Mouse (Mus musculus): Measurements from ENCODE around the gene Jazf1.

Gene Jazf1

GRCm38 (mm10) chr6:52955304-52955703 lies 113.1 kb downstream of the Jazf1 start:
- DNase-seq = no peak

DNA sequence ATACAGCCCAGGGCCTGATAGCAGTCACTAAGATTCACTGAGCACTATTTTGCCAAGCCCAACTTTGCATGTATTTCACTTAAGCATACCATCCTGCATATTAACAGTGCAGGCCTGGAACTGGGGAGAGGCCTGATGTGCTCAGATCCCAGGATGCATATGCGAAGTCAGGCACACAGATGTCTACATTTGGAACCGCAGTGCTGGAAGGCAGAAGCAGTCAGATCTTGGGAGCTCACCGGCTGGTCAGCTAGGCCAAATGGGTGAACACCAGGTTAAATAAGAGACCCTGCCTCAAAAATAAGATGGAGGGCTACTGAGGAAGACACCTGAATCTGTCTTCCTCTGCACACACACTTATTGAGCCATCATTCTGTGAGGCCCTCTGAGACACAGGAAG lies 113.6 kb downstream of the Jazf1 start:
- no peak for DNase-seq

DNA sequence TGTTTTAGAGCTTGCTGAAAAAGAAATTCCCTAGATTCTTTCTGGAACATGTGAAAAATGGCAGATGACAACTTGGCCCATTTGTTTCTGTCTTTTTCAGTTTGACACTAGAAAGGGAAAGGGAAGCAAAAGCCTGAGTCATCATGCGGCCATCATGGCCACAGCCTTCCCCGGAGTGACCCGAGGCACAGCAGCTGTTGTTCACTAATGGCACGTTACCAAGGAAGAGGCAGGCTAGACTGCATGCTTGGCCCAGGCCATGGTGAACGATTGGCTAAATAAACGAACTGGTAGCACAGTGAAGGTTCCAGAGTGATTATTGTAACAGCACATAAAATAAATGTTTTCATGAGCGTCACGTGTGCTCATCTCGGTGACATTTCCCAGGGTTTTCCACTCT lies 114.0 kb downstream of the Jazf1 start:
- DNase-seq = peak in 1 of 2 experiments; percentile 43

DNA sequence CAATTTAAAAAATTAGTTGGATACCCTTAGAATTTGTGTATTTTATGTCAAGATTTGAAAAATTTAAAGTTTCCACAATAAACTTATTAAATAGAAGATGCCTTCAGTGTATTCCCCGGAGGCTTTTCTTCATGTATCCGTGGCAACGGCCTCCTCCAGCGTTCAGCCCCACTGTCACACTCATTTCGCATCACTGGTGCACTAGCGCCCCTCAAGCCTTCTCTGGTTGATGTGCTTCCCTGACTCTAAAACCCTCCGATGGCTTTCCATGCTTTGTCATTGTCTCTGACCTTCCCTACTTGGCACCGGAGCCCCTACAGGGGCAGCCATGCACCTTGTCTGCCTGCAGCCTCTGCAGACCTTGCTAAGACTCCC lies 115.9 kb downstream of the Jazf1 start:
- no peak for DNase-seq

- no peak for DNase-seq
Observed at GRCm38 (mm10) chr6:52951871-52952525, 116.4 kb downstream of the Jazf1 start.

DNA sequence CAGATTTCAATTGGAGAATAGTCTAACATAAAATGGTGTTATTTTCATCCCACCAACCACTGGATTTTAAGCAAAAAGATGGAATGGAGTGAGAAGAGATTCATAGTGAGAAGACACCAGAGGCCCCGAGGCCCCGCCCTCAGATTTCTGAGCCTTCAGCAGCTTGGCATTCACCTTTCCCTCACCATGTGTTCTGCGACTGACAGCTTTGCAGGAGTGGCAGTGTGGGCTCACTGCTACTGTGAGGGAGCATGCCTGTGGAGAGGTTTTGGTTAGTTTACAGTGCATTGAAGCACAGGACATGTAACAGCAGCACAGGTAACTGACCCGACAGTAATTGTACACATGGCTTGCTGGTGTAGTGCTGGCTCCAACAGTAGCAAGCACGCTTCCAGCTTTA lies 118.1 kb downstream of the Jazf1 start:
- peak; percentile 56 to 68 for DNase-seq

DNA sequence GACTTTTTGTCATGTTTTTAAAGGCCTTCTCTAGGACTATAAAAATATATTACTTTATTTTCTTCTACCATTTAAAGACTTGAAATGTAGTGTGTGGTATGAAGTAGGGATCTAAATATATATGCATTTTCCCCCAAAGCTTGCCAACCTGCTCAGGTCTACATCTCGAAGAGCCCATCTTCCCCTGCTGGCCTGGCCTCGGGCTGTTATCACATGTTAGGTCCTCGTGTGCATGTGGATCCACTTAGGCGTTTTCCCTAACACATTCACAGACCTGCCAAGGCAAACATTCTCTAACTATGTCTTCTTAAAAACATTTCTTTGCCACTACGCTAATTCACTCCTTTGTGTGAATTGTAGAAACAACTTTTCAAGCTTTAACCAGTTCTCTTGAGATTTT lies 125.9 kb downstream of the Jazf1 start:
- no peak for DNase-seq

- DNase-seq = no peak
Observed at GRCm38 (mm10) chr6:52942101-52942500, 126.3 kb downstream of the Jazf1 start.

DNA sequence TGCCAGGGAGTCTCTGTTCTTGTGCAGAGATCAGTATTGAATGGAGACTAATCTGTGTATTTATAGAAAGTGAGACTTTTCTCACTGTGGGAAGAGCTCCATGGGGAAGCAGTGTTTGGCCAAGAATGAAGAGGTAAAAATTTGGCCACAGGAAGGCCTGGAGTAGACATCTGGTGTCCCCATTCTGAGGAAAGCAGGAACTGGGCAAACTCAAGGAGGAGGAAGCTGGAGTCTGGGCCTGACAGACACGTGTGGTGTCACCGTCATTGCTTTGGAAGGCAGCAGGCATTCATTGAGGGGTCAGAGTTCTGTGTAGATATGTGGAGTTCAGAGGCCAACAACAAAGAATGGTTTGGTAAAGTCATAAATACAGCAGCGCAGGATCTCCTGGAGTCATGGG lies 130.5 kb downstream of the Jazf1 start:
- peak; percentile 52 to 56 for DNase-seq

DNA sequence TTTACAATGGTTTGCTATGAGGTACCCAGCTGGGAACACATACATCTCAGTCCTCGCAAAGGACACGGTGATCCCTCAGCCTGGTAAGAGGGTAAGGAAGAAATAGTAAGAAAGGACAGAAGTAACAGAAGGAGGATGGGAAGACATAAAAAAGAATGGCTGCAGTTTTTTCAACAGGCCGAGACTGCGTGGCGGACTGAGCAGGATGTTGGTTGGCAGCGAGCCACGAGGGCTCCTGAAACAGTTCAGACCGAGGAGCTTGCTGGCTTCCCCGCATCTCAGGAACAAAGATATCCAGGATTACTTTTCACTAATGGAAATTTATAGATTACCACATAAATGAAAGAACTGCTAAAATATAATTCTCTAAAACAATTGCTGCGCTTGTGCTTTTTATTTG lies 131.4 kb downstream of the Jazf1 start:
- DNase-seq = peak; percentile 73 to 86

GRCm38 (mm10) chr6:52934021-52934420 lies 134.4 kb downstream of the Jazf1 start:
- DNase-seq = no peak

DNA sequence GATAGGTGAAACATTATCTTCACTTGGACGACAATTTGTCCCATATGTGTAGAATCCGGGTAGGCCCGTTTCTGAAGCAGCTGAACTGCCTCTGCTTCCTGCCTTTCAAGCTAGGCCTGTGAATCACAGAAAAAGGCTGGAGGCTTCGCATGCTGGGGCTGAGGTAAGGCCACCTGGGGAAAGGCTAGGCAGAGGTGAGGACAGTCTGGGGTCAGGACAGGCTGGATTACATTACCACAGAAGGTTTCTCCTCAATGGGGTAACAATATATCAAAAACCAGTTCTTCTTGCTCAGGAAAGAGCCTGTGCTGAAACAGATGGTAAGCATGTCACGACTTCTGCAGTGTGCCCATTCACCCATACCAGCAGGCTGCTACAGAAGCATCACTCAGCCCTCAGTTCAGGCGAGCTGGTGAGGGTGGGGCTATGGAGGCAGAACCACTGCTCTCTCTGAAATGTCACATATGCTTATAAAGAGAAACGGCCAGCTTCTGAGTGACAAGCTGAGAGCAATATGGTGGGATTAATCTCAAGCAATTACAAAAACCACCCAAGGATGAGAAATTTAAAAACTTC lies 135.7 kb downstream of the Jazf1 start:
- DNase-seq = peak; percentile 41 to 46

- peak in 1 of 2 experiments; percentile 68 for DNase-seq
Observed at GRCm38 (mm10) chr6:52929358-52929757, 139.1 kb downstream of the Jazf1 start.

GRCm38 (mm10) chr6:52926947-52927346 lies 141.5 kb downstream of the Jazf1 start:
- peak in 1 of 2 experiments; percentile 35 for DNase-seq

DNA sequence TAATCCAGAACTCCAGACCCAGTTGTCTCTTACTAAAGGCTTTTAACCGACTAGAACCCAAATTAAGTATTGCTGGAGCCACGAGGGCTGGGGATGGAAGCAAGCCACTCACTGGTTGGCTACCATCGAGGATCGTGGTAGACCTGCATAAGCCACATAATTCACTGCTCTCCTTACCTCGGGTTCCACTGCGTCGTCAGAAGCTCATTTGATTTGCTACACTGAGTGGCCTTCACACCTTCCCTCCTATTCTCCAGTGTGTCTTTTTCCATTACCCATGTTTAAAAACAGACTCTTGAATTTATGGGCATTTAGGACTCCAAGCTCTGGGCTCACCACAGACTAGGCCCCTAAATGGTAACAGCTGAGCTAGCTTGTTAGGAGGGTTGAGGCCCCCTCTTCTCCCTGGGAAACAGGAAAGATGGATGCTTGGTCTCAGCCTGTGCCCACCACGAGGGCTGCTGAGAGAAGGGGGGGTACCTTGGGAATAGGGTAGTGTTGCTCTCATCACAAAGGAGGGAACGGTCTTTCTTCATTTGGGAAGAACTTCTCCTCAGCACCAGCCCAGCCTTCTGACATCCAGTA lies 142.9 kb downstream of the Jazf1 start:
- no peak for DNase-seq

- no peak for DNase-seq
Observed at GRCm38 (mm10) chr6:52921248-52921647, 147.2 kb downstream of the Jazf1 start.

DNA sequence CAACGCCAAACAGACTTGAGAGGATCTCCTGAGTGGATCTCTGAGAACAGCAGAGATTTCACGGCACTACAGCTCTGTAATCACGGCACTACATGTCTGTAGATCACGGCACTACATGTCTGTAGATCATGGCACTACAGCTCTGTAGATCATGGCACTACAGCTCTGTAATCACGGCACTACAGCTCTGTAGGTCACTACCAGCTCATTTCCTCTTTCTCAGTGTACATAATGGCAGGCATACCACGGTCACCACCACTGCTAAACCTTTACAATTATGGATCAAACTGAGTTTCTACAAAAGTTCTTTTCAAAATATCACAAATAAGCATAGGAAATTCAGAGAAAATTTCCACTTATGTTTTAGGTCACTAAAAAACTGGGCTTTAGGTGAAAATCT lies 147.7 kb downstream of the Jazf1 start:
- no peak for DNase-seq

GRCm38 (mm10) chr6:52919442-52919841 lies 149.0 kb downstream of the Jazf1 start:
- peak in 1 of 2 experiments; percentile 12 for DNase-seq

GRCm38 (mm10) chr6:52918980-52919379 lies 149.5 kb downstream of the Jazf1 start:
- DNase-seq = peak; percentile 76 to 86

GRCm38 (mm10) chr6:52917471-52917870 lies 151.0 kb downstream of the Jazf1 start:
- no peak for DNase-seq

DNA sequence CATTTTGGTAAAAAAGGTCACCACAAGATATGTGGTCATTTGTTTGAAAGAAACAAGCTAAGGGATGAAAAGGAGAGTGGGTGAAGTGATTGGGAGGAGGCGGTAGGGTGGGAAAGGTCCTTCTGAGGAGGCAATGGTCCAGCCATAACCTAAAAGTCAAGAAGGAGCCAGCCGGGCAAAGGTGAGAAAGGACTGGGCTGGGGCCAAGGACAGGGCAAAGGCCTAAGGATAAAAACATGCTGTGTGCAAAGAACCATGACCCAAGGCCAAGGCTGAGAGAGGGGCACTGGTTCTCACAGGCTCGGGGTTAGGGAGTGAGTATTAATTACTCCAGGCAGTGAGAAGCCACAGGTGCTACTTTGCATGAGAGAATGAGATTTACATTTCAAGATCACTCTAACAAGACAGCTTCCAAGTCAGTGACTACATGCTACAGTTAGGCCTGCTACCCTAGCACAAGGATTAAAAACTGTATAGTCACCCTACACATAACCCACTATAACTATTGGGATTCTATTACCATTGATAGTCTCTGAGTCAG lies 151.5 kb downstream of the Jazf1 start:
- no peak for DNase-seq

GRCm38 (mm10) chr6:52914921-52915320 lies 153.5 kb downstream of the Jazf1 start:
- no peak for DNase-seq

- DNase-seq = peak in 1 of 2 experiments; percentile 9
Observed at GRCm38 (mm10) chr6:52912143-52912918, 156.1 kb downstream of the Jazf1 start.
